Mouse (Mus musculus): ENCODE measurements around the gene Krt1.

Krt1 gene

GRCm38 (mm10) chr15:101850694-101851093 lies at the start of gene Krt1:
Krt1 (minus strand) TSS chr15:101850794.
- no peak for DNase-seq (ENCODE audit: extremely low spot score, low spot score)

- no peak for DNase-seq (ENCODE audit: extremely low spot score, low spot score)
Measured at GRCm38 (mm10) chr15:101895216-101895615, 44.6 kb upstream of the Krt1 start.

- DNase-seq (ENCODE audit: extremely low spot score, low spot score), result no peak
Measured at GRCm38 (mm10) chr15:101892820-101893219, 42.2 kb upstream of the Krt1 start, which contains the start of gene Krt76. Krt76 (minus strand) TSS chr15:101892920.

GRCm38 (mm10) chr15:101879776-101880175 lies 29.2 kb upstream of the Krt1 start:
- DNase-seq (ENCODE audit: extremely low spot score, low spot score), result peak; percentile 32

GRCm38 (mm10) chr15:101878041-101878440 lies 27.4 kb upstream of the Krt1 start:
- DNase-seq (ENCODE audit: extremely low spot score, low spot score), result no peak

GRCm38 (mm10) chr15:101874383-101874782 lies 23.8 kb upstream of the Krt1 start:
- no peak for DNase-seq (ENCODE audit: extremely low spot score, low spot score)

- no peak for DNase-seq (ENCODE audit: extremely low spot score, low spot score)
Measured at GRCm38 (mm10) chr15:101873231-101873630, 22.6 kb upstream of the Krt1 start.

- DNase-seq (ENCODE audit: extremely low spot score, low spot score), result no peak
Measured at GRCm38 (mm10) chr15:101869431-101869830, 18.8 kb upstream of the Krt1 start, which contains the start of gene Krt77. Krt77 (minus strand) TSS chr15:101869705.

- no peak for DNase-seq (ENCODE audit: extremely low spot score, low spot score)
Measured at GRCm38 (mm10) chr15:101866754-101867153, 16.2 kb upstream of the Krt1 start.

- DNase-seq (ENCODE audit: extremely low spot score, low spot score), result no peak
Measured at GRCm38 (mm10) chr15:101860421-101861130, 10.0 kb upstream of the Krt1 start.

- peak; percentile 63 for DNase-seq (ENCODE audit: extremely low spot score, low spot score)
Measured at GRCm38 (mm10) chr15:101859735-101860170, 9.2 kb upstream of the Krt1 start.

GRCm38 (mm10) chr15:101858673-101859425 lies 8.3 kb upstream of the Krt1 start:
- no peak for DNase-seq (ENCODE audit: extremely low spot score, low spot score)

GRCm38 (mm10) chr15:101856696-101857095 lies 6.1 kb upstream of the Krt1 start:
- DNase-seq (ENCODE audit: extremely low spot score, low spot score), result no peak

- DNase-seq (ENCODE audit: extremely low spot score, low spot score), result no peak
Measured at GRCm38 (mm10) chr15:101855732-101856131, 5.1 kb upstream of the Krt1 start.

GRCm38 (mm10) chr15:101854294-101854693 lies 3.7 kb upstream of the Krt1 start:
- no peak for DNase-seq (ENCODE audit: extremely low spot score, low spot score)

- no peak for DNase-seq (ENCODE audit: extremely low spot score, low spot score)
Measured at GRCm38 (mm10) chr15:101852571-101852970, 2.0 kb upstream of the Krt1 start.

- DNase-seq (ENCODE audit: extremely low spot score, low spot score), result peak; percentile 67
Measured at GRCm38 (mm10) chr15:101845971-101846403, 4.6 kb downstream of the Krt1 start.

GRCm38 (mm10) chr15:101843192-101843591 lies 7.4 kb downstream of the Krt1 start:
- no peak for DNase-seq (ENCODE audit: extremely low spot score, low spot score)

GRCm38 (mm10) chr15:101834784-101835328 lies 15.7 kb downstream of the Krt1 start:
- DNase-seq (ENCODE audit: extremely low spot score, low spot score), result no peak

- DNase-seq (ENCODE audit: extremely low spot score, low spot score), result no peak
Measured at GRCm38 (mm10) chr15:101833131-101833530, 17.5 kb downstream of the Krt1 start.

GRCm38 (mm10) chr15:101829441-101829840 lies 21.2 kb downstream of the Krt1 start:
- DNase-seq (ENCODE audit: extremely low spot score, low spot score), result no peak

GRCm38 (mm10) chr15:101821786-101822185 lies 28.8 kb downstream of the Krt1 start:
- no peak for DNase-seq (ENCODE audit: extremely low spot score, low spot score)
